18 mouse cellular contexts compared by ENCODE assay signal in the genomic region with DNA sequence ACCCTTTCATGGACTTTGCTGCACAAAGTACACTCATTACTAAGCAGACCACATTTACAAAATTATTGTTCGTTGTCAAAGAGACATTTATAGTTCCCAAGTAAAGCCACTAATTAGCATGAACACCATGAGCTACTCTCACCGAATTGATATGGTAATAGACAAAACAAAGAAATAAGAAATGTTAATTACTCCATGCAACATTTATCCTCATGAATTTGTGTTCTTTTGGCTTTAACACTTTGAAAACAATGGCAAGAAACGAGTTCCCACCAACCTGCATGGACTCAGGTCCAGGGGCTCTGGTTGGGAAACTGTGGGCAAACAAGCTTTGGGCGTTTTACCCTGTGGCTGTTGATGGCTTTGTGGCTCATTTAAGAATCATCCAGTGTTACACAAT.
DNase-seq lines count a peak whose midpoint lies in the region; ATAC-seq lines count a peak whose summit lies in the region.
"Had no signal": no experiment of that assay in that cellular context is flagged by ENCODE, and none has a peak within 500 bp of the region (broad histone marks: within the 10 kb centered on the region; RNA-seq: fewer than 3 reads in every experiment).

No protein-coding gene starts in this region.

- H3K9ac ChIP-seq in midbrain, embryonic 11.5 days (ENCODE audit: low read length): no peak overlapping the region
- H3K9ac ChIP-seq in forebrain, embryonic 13.5 days: no peak overlapping the region
- no peak overlapping the region for H3K9ac ChIP-seq in hindbrain, embryonic 13.5 days
- H3K9ac ChIP-seq: limb, embryonic 12.5 days; liver, embryonic 13.5 days; lung, embryonic 14.5 days had no signal

- H3K36me3 ChIP-seq in midbrain, embryonic 10.5 days: no peaks in the 10 kb centered on the region
- H3K36me3 ChIP-seq in midbrain, embryonic 11.5 days (ENCODE audit: control insufficient read depth, insufficient read depth, low read length): no peaks in the 10 kb centered on the region
- no peaks in the 10 kb centered on the region for H3K36me3 ChIP-seq in forebrain, embryonic 13.5 days (ENCODE audit: poor library complexity, severe bottlenecking)
- no peaks in the 10 kb centered on the region for H3K36me3 ChIP-seq in hindbrain, embryonic 13.5 days
- H3K36me3 ChIP-seq: limb, embryonic 12.5 days; liver, embryonic 13.5 days had no signal

- H3K9me3 ChIP-seq in midbrain, embryonic 10.5 days (replicated peaks): no peaks in the 10 kb centered on the region
- H3K9me3 ChIP-seq in midbrain, embryonic 11.5 days (ENCODE audit: control insufficient read depth, low read length): no peaks in the 10 kb centered on the region
- 0 out of 2 replicates have a peak, but pooled peaks cover 3% of the 10 kb centered on the region for H3K9me3 ChIP-seq in forebrain, embryonic 13.5 days (replicated peaks)
- H3K9me3 ChIP-seq in hindbrain, embryonic 13.5 days: no peaks in the 10 kb centered on the region
- H3K9me3 ChIP-seq: limb, embryonic 12.5 days; liver, embryonic 13.5 days had no signal

- no peak overlapping the region for H3K4me2 ChIP-seq in midbrain, embryonic 11.5 days
- no peak overlapping the region for H3K4me2 ChIP-seq in forebrain, embryonic 13.5 days
- H3K4me2 ChIP-seq in hindbrain, embryonic 13.5 days: no peak overlapping the region
- H3K4me2 ChIP-seq: limb, embryonic 12.5 days; liver, embryonic 13.5 days; lung, embryonic 14.5 days had no signal

- ATAC-seq in midbrain, embryonic 11.5 days (ENCODE audit: low FRiP score): no peak
- ATAC-seq in forebrain, embryonic 13.5 days: peak; percentile 86
- no peak for ATAC-seq in hindbrain, embryonic 13.5 days (ENCODE audit: low FRiP score)

- peak overlapping the region; percentile 33; the same call in 1 of the 2 replicates for H3K27ac ChIP-seq in midbrain, embryonic 10.5 days (replicated peaks)
- H3K27ac ChIP-seq in midbrain, embryonic 11.5 days (ENCODE audit: low read depth, low read length): no peak overlapping the region
- peak overlapping the region; percentile 26; the same call in 1 of the 2 replicates for H3K27ac ChIP-seq in forebrain, embryonic 13.5 days
- H3K27ac ChIP-seq in hindbrain, embryonic 13.5 days: 0 out of 2 replicates have a peak overlapping the region, but pooled peaks have one; percentile 8
- H3K27ac ChIP-seq: limb, embryonic 12.5 days; liver, embryonic 13.5 days had no signal

- no peak overlapping the region for H3K4me3 ChIP-seq in midbrain, embryonic 10.5 days
- no peak overlapping the region for H3K4me3 ChIP-seq in midbrain, embryonic 11.5 days (ENCODE audit: low read depth, low read length)
- H3K4me3 ChIP-seq in forebrain, embryonic 13.5 days: no peak overlapping the region
- H3K4me3 ChIP-seq in hindbrain, embryonic 13.5 days: no peak overlapping the region
- H3K4me3 ChIP-seq: limb, embryonic 12.5 days; liver, embryonic 13.5 days had no signal

- H3K4me1 ChIP-seq in midbrain, embryonic 10.5 days: peaks cover 8% of the 10 kb centered on the region
- H3K4me1 ChIP-seq in midbrain, embryonic 11.5 days (ENCODE audit: control insufficient read depth, insufficient read depth, low read length): no peaks in the 10 kb centered on the region
- peaks cover 42% of the 10 kb centered on the region for H3K4me1 ChIP-seq in forebrain, embryonic 13.5 days
- peaks cover 21% of the 10 kb centered on the region for H3K4me1 ChIP-seq in hindbrain, embryonic 13.5 days (replicated peaks)
- H3K4me1 ChIP-seq: limb, embryonic 12.5 days; liver, embryonic 13.5 days had no signal

- DNase-seq in midbrain, embryonic 10.5 days (ENCODE audit: low spot score): no peak
- no peak for DNase-seq in midbrain, embryonic 11.5 days (ENCODE audit: low spot score, missing footprints)
- peak; percentile 4 for DNase-seq in R1 (ENCODE audit: low read depth, low spot score)
- DNase-seq in urinary bladder, adult 18-20 months (ENCODE audit: low spot score in 2 of 2): no peak
- DNase-seq in adrenal gland, adult 2 months: no peak
- DNase-seq in adrenal gland, adult 8-10 months: no peak
- DNase-seq: adrenal gland, postnatal 10 days; cerebellum, postnatal 14 days; gastrocnemius, postnatal 36 days; kidney, adult 2 months; kidney, postnatal 14 days; liver, embryonic 13.5 days; lung, embryonic 14.5 days; lung, postnatal 36 days; thymus, postnatal 4 days had no signal

- 70% methylated on average over 4 of the region's 4 CpGs for WGBS in midbrain, embryonic 10.5 days
- 58% methylated on average over 4 of the region's 4 CpGs for WGBS in midbrain, embryonic 11.5 days
- 12% methylated on average over 4 of the region's 4 CpGs for WGBS in forebrain, embryonic 13.5 days
- WGBS in hindbrain, embryonic 13.5 days: 27% methylated on average over 4 of the region's 4 CpGs

- H3K27me3 ChIP-seq in midbrain, embryonic 10.5 days (ENCODE audit: low read depth, poor library complexity, severe bottlenecking): no peaks in the 10 kb centered on the region
- no peaks in the 10 kb centered on the region for H3K27me3 ChIP-seq in midbrain, embryonic 11.5 days (ENCODE audit: control insufficient read depth, insufficient read depth, low read length)
- H3K27me3 ChIP-seq in forebrain, embryonic 13.5 days: no peaks in the 10 kb centered on the region
- H3K27me3 ChIP-seq in hindbrain, embryonic 13.5 days: no peaks in the 10 kb centered on the region
- H3K27me3 ChIP-seq: limb, embryonic 12.5 days; liver, embryonic 13.5 days had no signal
